Mouse (Mus musculus): ENCODE measurements at regions not wholly inside any gene's neighbourhood (a gene's known extent, or its start where the extent isn't known, plus 50 kb on each side); places are given as distances from the start of the nearest gene placed in this dataset.
A peak's percentile ranks its signal among the peaks of the same experiment; 100 is the strongest.

- no peak overlapping the region for H3K9ac ChIP-seq
- H3K27ac ChIP-seq = no peak overlapping the region
- WGBS = 54% methylated on average over 5 of the region's 5 CpGs
- H3K27me3 ChIP-seq = no peaks in the 10 kb centered on the region
- H3K4me1 ChIP-seq = 0 out of 2 replicates have a peak, but pooled peaks cover 5% of the 10 kb centered on the region
- ATAC-seq (ENCODE audit: low FRiP score) = no peak
- no peaks in the 10 kb centered on the region for H3K9me3 ChIP-seq
- no peak overlapping the region for H3K4me3 ChIP-seq (replicated peaks)
- H3K36me3 ChIP-seq (replicated peaks) = no peaks in the 10 kb centered on the region
- H3K4me2 ChIP-seq = no peak overlapping the region
Measured at GRCm38 (mm10) chr11:63753260-63753659, 168.8 kb downstream of the Hs3st3b1 start.

GRCm38 (mm10) chr11:63754826-63755225 lies 167.3 kb downstream of the Hs3st3b1 start:
- ATAC-seq (ENCODE audit: low FRiP score) = no peak
- no peaks in the 10 kb centered on the region for H3K36me3 ChIP-seq (replicated peaks)
- H3K27me3 ChIP-seq = no peaks in the 10 kb centered on the region
- 0 out of 2 replicates have a peak, but pooled peaks cover 5% of the 10 kb centered on the region for H3K4me1 ChIP-seq
- H3K4me2 ChIP-seq = no peak overlapping the region
- H3K27ac ChIP-seq = no peak overlapping the region
- H3K9me3 ChIP-seq = no peaks in the 10 kb centered on the region
- H3K9ac ChIP-seq = no peak overlapping the region
- 83% methylated on average over 3 of the region's 3 CpGs for WGBS
- no peak overlapping the region for H3K4me3 ChIP-seq (replicated peaks)

GRCm38 (mm10) chr11:63758313-63758712 lies 163.8 kb downstream of the Hs3st3b1 start:
- no peak for ATAC-seq (ENCODE audit: low FRiP score)
- Histone ChIP-seq H3K4me2 (no peak overlapping the region), H3K4me1 (no peaks in the 10 kb centered on the region), H3K27ac (no peak overlapping the region), H3K9me3 (no peaks in the 10 kb centered on the region), H3K9ac (no peak overlapping the region), H3K36me3 (replicated peaks) (no peaks in the 10 kb centered on the region), H3K4me3 (replicated peaks) (no peak overlapping the region), H3K27me3 (no peaks in the 10 kb centered on the region)
- WGBS = 92% methylated on average over 3 of the region's 3 CpGs

GRCm38 (mm10) chr11:63761561-63761960 lies 160.5 kb downstream of the Hs3st3b1 start:
- H3K36me3 ChIP-seq (replicated peaks) = no peaks in the 10 kb centered on the region
- H3K27ac ChIP-seq = no peak overlapping the region
- H3K27me3 ChIP-seq = no peaks in the 10 kb centered on the region
- 74% methylated on average over 6 of the region's 6 CpGs for WGBS
- H3K4me3 ChIP-seq (replicated peaks) = no peak overlapping the region
- no peak overlapping the region for H3K9ac ChIP-seq
- no peak for ATAC-seq (ENCODE audit: low FRiP score)
- H3K4me2 ChIP-seq = no peak overlapping the region
- no peaks in the 10 kb centered on the region for H3K4me1 ChIP-seq
- no peaks in the 10 kb centered on the region for H3K9me3 ChIP-seq

- Histone ChIP-seq H3K27ac (no peak overlapping the region), H3K4me1 (no peaks in the 10 kb centered on the region), H3K4me2 (no peak overlapping the region), H3K27me3 (no peaks in the 10 kb centered on the region), H3K4me3 (replicated peaks) (no peak overlapping the region), H3K36me3 (replicated peaks) (no peaks in the 10 kb centered on the region), H3K9ac (no peak overlapping the region), H3K9me3 (no peaks in the 10 kb centered on the region)
- 69% methylated on average over 10 of the region's 10 CpGs for WGBS
- ATAC-seq (ENCODE audit: low FRiP score) = no peak
Measured at GRCm38 (mm10) chr11:63767631-63768250, 154.3 kb downstream of the Hs3st3b1 start.

- Histone ChIP-seq H3K27ac (no peak overlapping the region), H3K9me3 (no peaks in the 10 kb centered on the region), H3K4me3 (replicated peaks) (no peak overlapping the region), H3K9ac (no peak overlapping the region), H3K4me2 (no peak overlapping the region), H3K4me1 (no peaks in the 10 kb centered on the region), H3K27me3 (no peaks in the 10 kb centered on the region), H3K36me3 (replicated peaks) (no peaks in the 10 kb centered on the region)
- 100% methylated on average over 2 of the region's 2 CpGs for WGBS
- no peak for ATAC-seq (ENCODE audit: low FRiP score)
Measured at GRCm38 (mm10) chr11:63769738-63770137, 152.4 kb downstream of the Hs3st3b1 start.

- H3K27ac ChIP-seq = no peak overlapping the region
- H3K4me3 ChIP-seq (replicated peaks) = no peak overlapping the region
- H3K36me3 ChIP-seq (replicated peaks) = no peaks in the 10 kb centered on the region
- 73% methylated on average over 6 of the region's 6 CpGs for WGBS
- no peaks in the 10 kb centered on the region for H3K9me3 ChIP-seq
- no peak overlapping the region for H3K4me2 ChIP-seq
- no peak overlapping the region for H3K9ac ChIP-seq
- H3K4me1 ChIP-seq = peaks cover 10% of the 10 kb centered on the region
- no peak for ATAC-seq (ENCODE audit: low FRiP score)
- H3K27me3 ChIP-seq = peaks cover 15% of the 10 kb centered on the region
Measured at GRCm38 (mm10) chr11:63775382-63775781, 146.7 kb downstream of the Hs3st3b1 start.

- Histone ChIP-seq H3K4me3 (replicated peaks) (no peak overlapping the region), H3K36me3 (replicated peaks) (no peaks in the 10 kb centered on the region), H3K27me3 (peaks cover 26% of the 10 kb centered on the region), H3K4me1 (peaks cover 10% of the 10 kb centered on the region), H3K9me3 (no peaks in the 10 kb centered on the region), H3K4me2 (no peak overlapping the region), H3K27ac (no peak overlapping the region), H3K9ac (no peak overlapping the region)
- no peak for ATAC-seq (ENCODE audit: low FRiP score)
- WGBS = 90% methylated on average over 6 of the region's 6 CpGs
Measured at GRCm38 (mm10) chr11:63779371-63779770, 142.7 kb downstream of the Hs3st3b1 start.

GRCm38 (mm10) chr11:63781967-63782915 lies 139.8 kb downstream of the Hs3st3b1 start:
- Histone ChIP-seq H3K4me3 (replicated peaks) (no peak overlapping the region), H3K36me3 (replicated peaks) (no peaks in the 10 kb centered on the region), H3K4me2 (no peak overlapping the region), H3K27ac (no peak overlapping the region), H3K9me3 (no peaks in the 10 kb centered on the region), H3K9ac (no peak overlapping the region), H3K27me3 (peaks cover 30% of the 10 kb centered on the region), H3K4me1 (peaks cover 21% of the 10 kb centered on the region)
- no peak for ATAC-seq (ENCODE audit: low FRiP score)
- 86% methylated on average over 19 of the region's 19 CpGs for WGBS

GRCm38 (mm10) chr11:63785281-63785886 lies 136.7 kb downstream of the Hs3st3b1 start:
- no peak overlapping the region for H3K9ac ChIP-seq
- no peaks in the 10 kb centered on the region for H3K36me3 ChIP-seq (replicated peaks)
- H3K27ac ChIP-seq = no peak overlapping the region
- no peak overlapping the region for H3K4me3 ChIP-seq (replicated peaks)
- H3K4me1 ChIP-seq = peaks cover 11% of the 10 kb centered on the region
- peaks cover 41% of the 10 kb centered on the region for H3K27me3 ChIP-seq
- ATAC-seq (ENCODE audit: low FRiP score) = peak; percentile 39
- 2% methylated on average over 8 of the region's 8 CpGs for WGBS
- H3K9me3 ChIP-seq = no peaks in the 10 kb centered on the region
- H3K4me2 ChIP-seq = peak overlapping the region; percentile 19; the same call in 1 of the 2 replicates

- 59% methylated on average over 4 of the region's 4 CpGs for WGBS
- no peak overlapping the region for H3K4me3 ChIP-seq (replicated peaks)
- ATAC-seq (ENCODE audit: low FRiP score) = no peak
- no peaks in the 10 kb centered on the region for H3K36me3 ChIP-seq (replicated peaks)
- no peaks in the 10 kb centered on the region for H3K9me3 ChIP-seq
- peaks cover 39% of the 10 kb centered on the region for H3K27me3 ChIP-seq
- H3K4me1 ChIP-seq = peaks cover 13% of the 10 kb centered on the region
- 0 out of 2 replicates have a peak overlapping the region, but pooled peaks have one; percentile 19 for H3K27ac ChIP-seq
- H3K4me2 ChIP-seq = no peak overlapping the region
- no peak overlapping the region for H3K9ac ChIP-seq
Measured at GRCm38 (mm10) chr11:63785965-63786364, 136.1 kb downstream of the Hs3st3b1 start.

- H3K4me2 ChIP-seq = no peak overlapping the region
- ATAC-seq (ENCODE audit: low FRiP score) = no peak
- peaks cover 19% of the 10 kb centered on the region for H3K4me1 ChIP-seq
- no peak overlapping the region for H3K27ac ChIP-seq
- no peaks in the 10 kb centered on the region for H3K36me3 ChIP-seq (replicated peaks)
- H3K4me3 ChIP-seq (replicated peaks) = no peak overlapping the region
- H3K27me3 ChIP-seq = peaks cover 34% of the 10 kb centered on the region
- WGBS = 48% methylated on average over 8 of the region's 8 CpGs
- no peaks in the 10 kb centered on the region for H3K9me3 ChIP-seq
- no peak overlapping the region for H3K9ac ChIP-seq
Measured at GRCm38 (mm10) chr11:63789473-63790120, 132.5 kb downstream of the Hs3st3b1 start.
